Mouse (Mus musculus): ENCODE measurements at regions not wholly inside any gene's neighbourhood (a gene's known extent, or its start where the extent isn't known, plus 50 kb on each side); places are given as distances from the start of the nearest gene placed in this dataset.

DNA sequence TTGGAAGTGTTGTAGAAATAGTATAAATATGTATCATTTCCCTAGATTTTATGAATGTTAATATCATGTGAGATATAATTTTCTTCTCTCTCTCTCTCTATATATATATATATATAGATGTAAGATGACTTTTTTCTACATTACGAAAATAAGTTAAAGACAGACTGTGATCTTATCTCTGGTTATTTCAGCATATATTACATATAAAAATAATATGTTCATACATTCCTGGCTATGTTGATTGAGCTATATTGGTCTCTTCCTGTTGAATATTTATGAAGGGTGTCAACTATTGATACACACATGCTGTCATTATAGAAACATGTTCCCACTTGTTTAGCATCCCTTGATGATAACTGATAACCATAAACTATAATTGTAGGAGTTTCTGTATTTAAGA is 793.2 kb upstream of the Fat3 start:
- DNase-seq: no peak

DNA sequence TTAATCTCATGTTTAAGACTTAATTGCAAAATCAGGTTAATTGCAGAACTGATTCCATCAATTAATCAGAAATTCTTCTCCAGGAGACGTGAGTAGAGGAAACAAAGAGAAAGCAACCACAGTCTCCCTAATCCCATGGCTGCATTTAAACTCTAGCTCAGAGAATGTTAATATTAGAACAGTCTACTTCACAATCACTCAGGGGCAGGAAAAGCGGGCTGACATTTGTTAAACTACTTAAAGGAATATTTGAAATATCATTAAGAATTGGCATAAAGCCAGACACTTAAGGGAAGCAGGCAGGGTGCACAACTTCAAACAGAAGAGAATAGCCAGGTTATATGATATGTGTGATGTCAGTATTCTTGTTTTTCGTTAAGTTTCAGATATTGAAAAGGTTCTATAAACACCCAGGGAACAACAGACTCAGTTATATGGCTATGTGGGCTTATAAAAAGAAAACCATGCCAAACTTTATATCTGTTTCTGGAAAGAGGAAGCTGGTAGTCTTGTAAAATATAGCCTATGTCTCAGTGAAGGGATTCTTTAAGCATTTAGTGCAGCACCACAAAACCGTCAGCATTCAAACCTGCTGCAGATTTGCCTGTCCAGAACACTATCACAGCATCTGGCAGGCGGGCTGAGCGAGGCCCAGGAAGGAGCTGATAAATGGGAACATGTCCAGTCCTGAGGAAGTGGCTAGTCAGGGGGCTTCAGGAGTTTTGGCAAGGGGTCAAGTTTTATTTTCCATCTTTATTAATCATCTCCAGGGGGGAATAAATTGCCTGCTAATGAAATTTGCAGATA is 787.9 kb upstream of the Fat3 start:
- no peak for DNase-seq

DNA sequence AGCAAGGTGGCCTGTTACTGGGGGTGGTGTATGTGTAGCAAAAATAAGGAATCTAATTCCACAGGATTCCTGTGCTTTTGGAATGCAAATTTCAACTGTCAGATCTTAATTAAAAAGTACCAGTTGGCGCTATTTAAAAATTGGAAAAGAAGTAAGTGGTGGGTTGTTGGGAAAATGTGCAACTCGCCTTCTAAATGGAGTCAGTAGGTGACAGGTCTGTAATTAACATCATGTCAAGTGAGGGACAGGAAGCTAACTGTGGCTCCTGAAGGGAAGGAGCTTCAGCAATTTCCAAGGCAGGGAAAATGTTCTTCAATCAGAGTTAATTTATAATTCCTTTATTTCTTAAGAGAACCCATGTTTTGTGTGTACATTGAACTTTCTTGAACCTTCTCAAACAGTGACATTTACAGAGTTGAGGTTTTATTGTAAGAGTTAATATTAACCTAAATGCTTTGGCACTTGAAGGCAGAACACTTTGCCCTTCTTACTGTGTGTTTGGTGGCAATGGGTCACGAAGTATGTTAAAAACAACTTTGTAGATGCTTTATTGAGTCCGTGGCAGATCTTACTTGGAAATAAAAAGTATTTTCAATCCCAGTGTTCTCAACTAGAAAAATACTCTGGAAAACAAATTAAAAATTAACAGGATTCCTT is 778.4 kb upstream of the Fat3 start:
- no peak for DNase-seq

DNA sequence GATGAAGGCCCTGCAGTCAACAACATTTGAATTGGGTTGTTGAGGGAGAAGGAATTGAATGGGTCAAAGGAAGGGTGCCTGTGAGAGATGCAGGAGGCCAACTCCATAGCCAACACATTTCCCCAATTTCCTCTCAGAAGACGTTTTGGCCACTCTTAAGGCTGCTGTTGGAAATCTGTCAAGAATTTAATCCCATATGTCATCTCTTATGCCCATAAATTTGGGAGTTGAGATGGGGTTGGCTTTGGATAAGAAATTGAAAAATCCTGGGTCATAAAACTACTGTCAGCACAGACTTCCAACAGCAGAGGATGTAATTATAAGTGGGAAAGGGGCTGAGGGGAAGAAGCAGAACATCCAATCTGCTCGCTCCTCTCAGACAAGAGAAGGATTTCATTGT is 771.5 kb upstream of the Fat3 start:
- no peak for DNase-seq

DNA sequence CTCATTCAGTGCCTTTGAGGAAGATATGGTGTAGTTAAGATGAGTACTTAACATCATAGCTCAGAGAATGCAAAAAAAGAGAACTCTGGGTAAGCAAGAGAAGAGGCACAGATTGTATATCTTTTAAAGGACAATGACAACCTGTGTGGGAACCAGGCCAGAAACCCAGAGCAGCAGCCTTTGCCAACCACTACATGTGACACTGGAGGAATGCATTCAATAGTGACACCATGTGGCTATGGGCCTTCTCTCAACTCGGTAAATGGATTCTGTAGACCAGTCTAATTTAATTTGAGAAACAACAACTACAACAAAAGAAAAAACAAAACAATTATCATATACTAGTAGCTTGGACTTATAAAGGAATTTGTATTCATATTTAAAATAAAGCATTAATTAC is 768.5 kb upstream of the Fat3 start:
- DNase-seq: no peak

DNA sequence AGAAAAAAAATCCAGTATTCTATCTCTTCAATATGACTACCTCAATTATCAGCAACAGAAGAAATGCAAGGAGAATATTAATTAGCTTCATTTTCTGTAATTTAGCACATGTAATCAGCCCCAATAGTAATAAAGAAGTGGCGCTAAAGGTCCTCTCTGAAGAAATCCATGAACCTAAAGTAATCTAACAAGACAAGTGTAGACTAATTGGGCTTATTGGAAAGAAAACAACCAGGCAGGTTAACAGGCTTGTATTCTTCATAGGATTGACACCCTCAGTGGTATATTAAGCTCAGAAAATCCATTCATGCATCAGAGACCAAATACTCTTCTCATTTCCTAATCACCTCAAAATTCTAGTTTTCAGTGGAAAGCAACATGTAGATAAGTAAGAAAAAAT is 756.1 kb upstream of the Fat3 start:
- DNase-seq: no peak

DNA sequence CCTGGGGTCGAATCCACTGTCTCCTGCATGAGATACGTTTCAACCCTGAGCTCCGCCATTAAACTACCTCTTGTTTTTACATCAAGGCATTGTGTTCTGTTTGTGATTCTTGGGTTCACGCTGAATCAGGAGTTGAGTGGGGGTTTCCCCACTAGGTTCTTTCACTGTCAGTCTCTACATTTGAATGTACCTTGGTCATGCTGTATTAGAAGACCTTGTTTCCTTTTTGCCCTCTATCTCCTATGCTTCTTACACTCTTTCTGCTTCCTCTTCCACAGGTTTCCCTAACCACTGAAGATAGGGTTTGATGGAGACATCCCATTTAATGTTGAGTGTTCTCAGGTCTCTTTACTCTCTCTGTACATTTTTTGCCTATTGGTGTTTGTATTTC is 726.0 kb upstream of the Fat3 start:
- no peak for DNase-seq

DNA sequence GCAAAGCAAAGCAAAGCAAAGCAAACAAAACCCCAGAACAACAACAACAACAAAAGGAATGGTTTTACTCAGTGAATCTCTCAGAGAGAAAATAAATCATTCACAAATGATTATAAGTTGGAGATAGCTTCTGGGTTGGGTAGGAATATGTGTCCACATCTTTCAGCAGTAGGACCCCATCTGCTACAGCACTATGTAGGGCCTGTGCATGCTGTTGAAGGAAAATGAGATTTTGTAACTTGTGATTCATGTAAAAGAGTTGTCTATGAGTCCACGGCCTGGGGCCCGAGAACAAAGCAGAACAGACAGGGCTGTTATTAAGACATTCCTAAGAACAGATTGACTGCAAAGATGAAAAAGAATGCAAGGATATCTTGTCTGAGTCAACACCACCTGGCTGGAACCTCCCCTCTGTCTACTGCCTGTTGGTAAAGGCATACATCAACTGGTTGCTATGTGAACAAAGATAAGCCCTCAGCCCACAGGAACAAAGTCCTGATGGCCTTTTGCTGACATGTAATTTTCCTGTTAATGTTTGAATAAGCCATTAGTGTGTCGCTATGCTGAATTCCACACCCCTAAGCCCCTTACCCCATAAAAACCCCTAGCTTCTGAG is 725.5 kb upstream of the Fat3 start:
- DNase-seq: no peak

DNA sequence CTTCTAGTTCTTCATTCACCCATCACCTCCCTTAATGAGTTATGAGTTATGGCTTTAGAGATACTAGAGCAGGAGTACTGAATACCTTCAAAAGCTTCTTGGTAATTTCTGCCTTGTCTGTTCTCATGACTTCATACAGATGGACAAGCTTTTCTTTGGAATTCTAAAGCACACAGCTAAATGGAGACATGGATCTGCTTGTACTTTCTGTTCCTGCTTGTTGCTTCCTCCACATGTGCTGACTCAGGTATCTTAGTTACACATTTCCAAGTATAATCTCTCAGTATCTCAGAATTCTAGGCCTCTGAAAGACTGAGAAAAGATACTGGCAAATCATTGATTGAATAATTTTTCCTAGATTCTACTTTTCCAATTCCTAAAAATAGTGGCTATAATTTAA is 694.3 kb upstream of the Fat3 start:
- DNase-seq: no peak

DNA sequence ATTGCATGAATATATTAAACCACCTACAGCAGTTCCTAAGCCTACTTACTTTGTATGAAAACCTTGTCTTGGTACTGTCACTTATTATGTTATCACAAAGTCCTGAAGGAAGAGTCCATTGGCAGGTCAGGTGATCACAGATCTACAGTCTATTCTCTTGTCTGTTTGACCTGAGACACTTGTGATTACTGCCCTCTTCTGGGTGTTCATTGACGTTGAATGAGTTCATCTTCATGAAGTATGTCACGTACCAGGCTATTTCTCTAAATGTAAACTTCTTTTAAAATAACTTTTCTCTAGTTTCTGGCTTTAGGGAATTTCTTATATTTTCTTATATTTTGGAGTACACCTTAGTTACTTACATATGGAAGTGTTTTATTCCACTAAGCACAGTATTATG is 688.5 kb upstream of the Fat3 start:
- DNase-seq: no peak

DNA sequence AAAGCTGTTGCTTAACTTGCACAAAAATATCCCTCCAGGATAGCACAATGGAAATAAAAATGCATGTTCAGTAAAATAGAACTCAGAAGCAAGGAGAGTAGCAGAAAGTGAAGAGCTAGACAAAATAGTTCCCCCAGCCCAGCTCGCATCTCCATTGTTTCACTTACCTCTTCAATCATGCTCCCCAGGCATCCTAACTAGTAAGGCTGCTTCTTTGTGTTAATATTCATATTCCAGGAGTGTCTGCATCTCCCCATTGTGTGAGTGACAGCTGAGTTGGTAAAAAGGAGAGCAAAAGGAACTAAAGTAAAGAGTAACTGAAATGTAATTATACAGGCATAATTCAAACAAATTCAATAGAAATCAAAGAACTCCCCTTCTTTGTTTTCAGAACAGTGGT is 667.1 kb upstream of the Fat3 start:
- no peak for DNase-seq

DNA sequence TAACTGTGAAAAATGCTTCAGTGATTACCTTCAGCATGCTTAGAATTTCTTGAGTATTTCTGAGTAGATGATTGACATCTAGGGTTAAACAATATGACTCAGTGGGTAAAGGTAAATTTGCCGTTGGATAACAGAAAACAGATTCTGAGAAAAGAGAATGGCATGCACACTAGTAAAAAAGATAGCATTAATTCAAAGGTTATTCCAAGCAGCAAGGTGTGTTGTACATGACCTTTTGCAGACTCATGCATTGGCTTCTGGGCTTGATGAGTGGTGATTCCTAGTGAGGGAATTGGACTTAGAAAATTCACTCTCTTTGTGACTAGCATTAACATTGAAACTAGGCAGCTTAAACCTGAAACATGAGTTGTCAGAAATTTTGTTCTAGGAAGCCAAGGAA is 665.2 kb upstream of the Fat3 start:
- no peak for DNase-seq

DNA sequence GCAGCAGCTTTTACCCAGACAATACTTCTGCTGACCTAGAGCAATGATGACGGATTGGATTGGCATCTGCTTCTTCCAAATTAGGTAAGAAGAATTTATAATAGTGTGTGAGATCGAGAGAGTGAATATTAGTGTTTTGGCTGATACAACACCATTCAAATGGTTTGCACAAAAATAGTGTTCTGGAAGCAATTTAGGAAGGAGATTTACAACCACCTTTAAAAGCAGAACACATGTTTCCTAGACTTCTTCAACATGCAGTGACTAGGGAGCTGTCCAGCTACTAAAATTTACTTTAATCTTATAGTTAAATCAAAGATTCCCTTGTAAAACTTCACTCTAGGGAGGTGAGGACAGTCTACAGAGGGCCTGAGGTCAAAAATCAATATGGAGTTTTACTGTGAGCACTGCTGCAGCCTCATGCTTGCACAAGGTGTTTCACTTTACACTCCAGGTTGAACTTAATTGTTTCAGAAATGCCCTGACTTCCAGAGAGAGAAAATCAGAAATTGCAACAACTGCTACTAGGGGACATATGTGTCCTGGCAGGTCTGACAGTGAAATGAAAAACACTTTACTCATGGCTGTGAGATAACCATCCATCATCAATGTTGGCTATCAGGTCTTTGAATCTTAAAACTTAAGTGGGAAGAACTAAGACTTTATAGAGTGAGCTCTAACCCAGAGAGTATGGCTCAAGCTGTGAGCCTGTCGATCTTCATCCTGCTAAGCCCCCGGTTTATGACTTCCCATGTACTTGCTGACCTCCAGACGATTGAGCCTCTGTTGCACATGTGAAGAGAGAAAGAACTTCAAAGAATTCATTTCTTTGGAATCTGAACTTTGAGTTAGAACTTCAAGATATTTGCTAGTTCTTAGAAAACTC is 657.6 kb upstream of the Fat3 start:
- DNase-seq: no peak

DNA sequence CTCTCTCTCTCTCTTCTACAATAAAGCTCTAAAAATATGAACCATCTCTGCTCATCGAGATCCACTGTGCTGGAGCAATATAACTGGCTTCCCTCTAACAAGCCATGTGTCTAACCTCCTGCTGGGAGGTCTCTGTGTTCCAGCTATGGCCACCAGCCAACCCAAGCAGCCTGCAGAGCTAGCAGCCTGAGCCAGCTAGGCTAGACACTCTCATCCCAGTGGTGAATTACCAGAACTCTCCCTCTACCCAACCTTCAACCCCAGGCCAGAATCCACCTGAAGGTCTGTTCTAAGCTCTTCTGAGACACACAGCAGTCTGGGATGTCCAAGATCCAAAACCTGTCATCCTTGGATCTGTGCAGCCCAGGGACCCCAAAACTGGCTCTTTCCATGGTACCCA is 651.3 kb upstream of the Fat3 start:
- peak; percentile 7 to 44 for DNase-seq

DNA sequence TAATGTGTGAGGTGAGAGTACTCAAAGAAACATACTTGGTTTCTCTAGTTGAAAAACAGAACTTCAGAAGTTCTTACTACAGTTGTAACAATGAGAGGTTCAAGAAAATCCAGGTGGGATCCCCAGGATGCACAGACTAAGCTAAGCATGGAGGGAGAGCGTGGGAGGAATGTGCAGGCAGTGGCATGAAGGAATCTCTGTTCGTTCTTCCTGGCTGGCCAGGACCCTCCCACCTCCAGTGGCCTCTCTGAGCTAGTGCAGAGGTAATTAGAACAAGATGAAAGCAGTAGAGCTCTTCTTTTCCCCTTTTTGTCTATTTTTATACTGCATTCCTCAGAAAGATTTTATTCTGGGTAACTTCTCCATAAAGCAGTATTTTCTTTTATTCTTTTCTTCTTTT is 648.3 kb upstream of the Fat3 start:
- no peak for DNase-seq

Data from layer of hippocampus, postnatal 36 days (tissue).